Mouse (Mus musculus) cerebellum, postnatal 4 days (tissue): ENCODE measurements around the gene Dpp6.

Experiments used
- DNase-seq, 2 experiments: peaks; one replicate each; pipeline ENCODE4 v3.0.0; 2022; ENCODE audit warnings: low spot score in 2 of 2, mixed read lengths in 1 of 2

The Dpp6 gene

DNA sequence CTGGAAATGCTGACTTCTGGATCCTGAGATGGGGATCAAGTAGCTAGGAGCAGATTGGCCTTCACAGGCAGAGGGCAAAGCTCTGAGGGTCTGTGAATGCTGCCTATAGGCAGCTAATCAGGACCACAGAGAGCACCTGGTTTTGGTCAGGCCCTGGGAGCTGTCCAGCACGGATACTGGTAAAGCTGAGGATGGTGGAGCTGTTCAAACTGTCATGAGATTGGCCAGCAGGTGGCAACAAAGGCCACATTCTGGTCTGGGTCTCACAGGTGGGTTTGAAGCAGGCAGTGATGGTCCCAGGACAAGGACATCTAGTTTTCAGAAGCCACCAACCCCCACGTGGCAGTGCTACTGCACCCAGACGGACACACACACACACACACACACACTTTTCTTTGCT, 920.2 kb downstream of the Dpp6 start:
- peak in 1 of 2 experiments; percentile 53 for DNase-seq

DNA sequence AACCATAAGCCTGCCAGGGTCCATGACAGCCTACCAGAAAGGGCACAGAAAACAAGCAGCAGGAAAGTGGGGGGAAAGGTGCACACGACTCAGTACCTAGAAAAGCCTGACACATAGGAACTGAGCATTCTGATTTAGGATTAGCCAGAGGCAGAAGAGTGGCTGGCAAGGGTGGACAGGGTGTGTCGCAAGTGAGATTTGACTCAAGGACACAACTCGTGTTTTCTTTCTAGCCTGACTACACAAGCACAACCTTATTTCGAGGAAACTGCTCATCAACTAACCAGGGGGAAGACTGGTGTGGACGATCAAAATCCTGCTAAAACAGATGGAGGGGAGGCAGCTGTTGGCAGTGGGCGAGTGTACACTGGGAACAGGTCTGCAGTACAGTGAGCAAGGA, 922.2 kb downstream of the Dpp6 start:
- DNase-seq, result no peak

DNA sequence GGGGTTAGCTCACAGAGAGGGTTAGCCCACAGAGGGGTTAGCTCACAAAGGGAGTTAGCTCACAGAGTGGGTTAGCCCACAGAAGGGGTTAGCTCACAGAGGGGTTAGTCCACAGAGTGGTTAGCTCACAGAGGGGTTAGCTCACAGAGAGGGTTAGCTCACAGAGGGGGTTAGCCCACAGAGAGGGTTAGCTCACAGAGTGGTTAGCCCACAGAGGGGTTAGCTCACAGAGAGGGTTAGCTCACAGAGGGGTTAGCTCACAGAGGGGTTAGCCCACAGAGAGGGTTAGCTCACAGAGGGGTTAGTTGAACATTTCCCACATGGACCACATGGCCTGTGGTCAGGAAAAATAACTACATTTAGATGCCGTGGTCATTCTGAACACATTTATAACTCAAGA, 927.9 kb downstream of the Dpp6 start:
- DNase-seq, result no peak

DNA sequence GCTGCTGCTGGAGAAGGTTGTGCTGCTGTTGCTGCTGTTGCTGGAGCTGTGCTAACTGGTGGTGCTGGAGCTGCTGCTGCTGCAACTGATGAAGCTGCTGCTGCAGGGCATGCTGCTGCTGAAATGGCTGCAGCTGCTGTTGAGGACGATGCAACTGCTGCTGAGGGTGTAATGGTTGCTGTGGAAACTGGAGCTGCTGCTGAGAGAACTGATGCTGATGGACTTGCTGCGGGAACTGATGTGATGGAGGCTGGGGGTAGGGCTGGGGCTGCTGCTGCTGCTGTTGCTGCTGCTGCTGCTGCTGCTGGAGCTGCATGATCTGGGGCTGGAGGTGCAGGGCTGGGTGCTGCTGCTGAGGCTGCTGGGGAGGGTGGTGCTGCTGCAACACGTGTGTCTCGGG, 948.8 kb downstream of the Dpp6 start:
- no peak for DNase-seq

DNA sequence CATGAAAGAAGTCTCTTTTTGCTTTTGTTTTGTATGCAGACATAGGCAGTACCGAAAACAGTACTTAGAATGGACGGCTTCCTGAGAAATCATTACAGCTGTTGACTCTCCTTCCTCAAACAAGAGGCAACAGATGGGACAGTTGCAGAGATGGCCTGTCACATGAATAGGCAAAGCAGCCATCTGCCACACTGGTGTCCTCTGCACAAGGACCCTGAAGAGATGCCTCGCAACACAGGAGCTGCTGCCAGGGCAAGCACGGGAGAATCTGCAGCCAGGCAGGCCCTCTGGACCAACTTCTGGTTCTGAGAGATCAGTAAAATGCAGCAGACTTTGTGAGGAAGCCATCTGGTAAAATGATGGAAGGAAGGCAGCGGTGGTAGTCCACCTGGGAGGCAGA, 950.9 kb downstream of the Dpp6 start:
- peak in 1 of 2 experiments; percentile 16 for DNase-seq
